Mouse (Mus musculus): Measurements from ENCODE around the gene Smok2b. TPM values are rescaled to one million over a fixed set of nuclear protein-coding genes. Genes with fewer than 3 reads are reported as not detected.

Smok2b gene
- polyA plus RNA-seq, 1 experiment from 2014 or later, result not detected

Other genes starting within 250 kb of the Smok2b start
- gene Wtap, start 236.1 kb upstream of the Smok2b start, polyA plus RNA-seq (2014; fragmentation: Nextera tagmentation; extraction: Ambion mirVana), result 151 and 158 TPM in 2 replicates
- gene Sod2, start 223.4 kb upstream of the Smok2b start, polyA plus RNA-seq (2014; fragmentation: Nextera tagmentation; extraction: Ambion mirVana), result 89.6 and 97.7 TPM in 2 replicates
- not detected in 2 replicates for gene Gpr31b, start 178.0 kb upstream of the Smok2b start, polyA plus RNA-seq (2014; fragmentation: Nextera tagmentation; extraction: Ambion mirVana)
- not detected in 2 replicates for gene Tcp10b, start 169.2 kb upstream of the Smok2b start, polyA plus RNA-seq (2014; fragmentation: Nextera tagmentation; extraction: Ambion mirVana)
- gene Unc93a, start 98.4 kb upstream of the Smok2b start, polyA plus RNA-seq (2014; fragmentation: Nextera tagmentation; extraction: Ambion mirVana), result not detected in 2 replicates
- gene Smok2a, start 9.1 kb upstream of the Smok2b start, polyA plus RNA-seq (2014; fragmentation: Nextera tagmentation; extraction: Ambion mirVana), result not detected in 2 replicates
- not detected in 2 replicates for gene Tcp10c, start 124.3 kb downstream of the Smok2b start, polyA plus RNA-seq (2014; fragmentation: Nextera tagmentation; extraction: Ambion mirVana)

All from embryonic facial prominence, embryonic 11.5 days (tissue).